Mouse (Mus musculus): ENCODE measurements around the gene Rasa3. TPM values are rescaled to one million over a fixed set of nuclear protein-coding genes. Genes with fewer than 3 reads are reported as not detected.

The Rasa3 gene
- polyA plus RNA-seq, 1 experiment, result 83.2 TPM

DNA sequence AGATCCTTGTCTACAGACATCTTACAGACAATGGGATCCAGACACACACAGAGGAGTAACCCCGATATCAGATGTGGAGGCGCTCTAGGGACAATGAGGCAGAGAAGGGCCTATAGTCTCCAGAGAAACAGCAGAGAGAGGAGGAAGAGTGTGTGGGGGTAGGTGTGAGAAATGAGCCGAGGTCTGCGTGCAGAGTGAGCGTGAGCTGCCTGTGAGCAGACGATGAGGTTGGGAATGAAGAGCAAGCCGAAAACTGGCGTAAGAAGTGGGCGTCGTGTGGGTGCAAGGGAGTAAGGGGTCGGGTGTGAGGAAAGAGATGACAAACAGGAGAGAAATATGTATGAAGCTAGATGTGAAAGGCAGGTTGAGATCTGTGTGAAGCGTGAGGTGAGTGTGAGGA lies 65.7 kb downstream of the Rasa3 start:
- Histone ChIP-seq H3K4me1 (ENCODE audit: control insufficient read depth, insufficient read depth, low read length) (peaks cover 13% of the 10 kb centered on the region), H3K4me3 (ENCODE audit: insufficient read depth, low read length) (no peak overlapping the region), H3K27ac (ENCODE audit: insufficient read depth, low read depth, low read length) (no peak overlapping the region)
- TF ChIP-seq CTCF (IDR thresholded peaks at IDR 0.05; ENCODE audit: low read depth, low read length), result no peak
- TF ChIP-seq POLR2A (IDR thresholded peaks at IDR 0.05; ENCODE audit: borderline replicate concordance, low read depth, low read length), result no peak

DNA sequence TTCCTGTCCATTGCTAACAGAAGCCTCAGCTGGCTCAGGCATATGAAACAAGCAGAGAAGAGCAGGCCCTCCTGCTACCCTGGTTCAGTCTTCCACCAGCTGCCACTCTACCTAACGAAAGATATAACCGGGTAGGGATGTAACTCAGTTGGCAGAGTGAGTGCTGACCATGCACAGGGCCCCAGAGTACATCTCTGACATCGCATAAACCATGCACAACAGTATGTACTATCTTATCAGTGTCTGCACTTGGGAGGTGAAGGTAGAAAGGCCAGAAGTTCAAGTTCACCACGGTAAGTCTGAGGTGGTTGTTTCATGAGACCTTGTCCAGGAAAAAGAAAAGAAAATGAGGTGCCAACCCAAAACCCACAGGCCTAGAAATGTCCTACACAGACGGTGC lies 67.4 kb downstream of the Rasa3 start:
- peaks cover 5% of the 10 kb centered on the region for H3K4me1 ChIP-seq (ENCODE audit: control insufficient read depth, insufficient read depth, low read length)
- no peak overlapping the region for H3K4me3 ChIP-seq (ENCODE audit: insufficient read depth, low read length)
- no peak overlapping the region for H3K27ac ChIP-seq (ENCODE audit: insufficient read depth, low read depth, low read length)
- TF ChIP-seq POLR2A (IDR thresholded peaks at IDR 0.05; ENCODE audit: borderline replicate concordance, low read depth, low read length) (no peak), CTCF (IDR thresholded peaks at IDR 0.05; ENCODE audit: low read depth, low read length) (no peak)

DNA sequence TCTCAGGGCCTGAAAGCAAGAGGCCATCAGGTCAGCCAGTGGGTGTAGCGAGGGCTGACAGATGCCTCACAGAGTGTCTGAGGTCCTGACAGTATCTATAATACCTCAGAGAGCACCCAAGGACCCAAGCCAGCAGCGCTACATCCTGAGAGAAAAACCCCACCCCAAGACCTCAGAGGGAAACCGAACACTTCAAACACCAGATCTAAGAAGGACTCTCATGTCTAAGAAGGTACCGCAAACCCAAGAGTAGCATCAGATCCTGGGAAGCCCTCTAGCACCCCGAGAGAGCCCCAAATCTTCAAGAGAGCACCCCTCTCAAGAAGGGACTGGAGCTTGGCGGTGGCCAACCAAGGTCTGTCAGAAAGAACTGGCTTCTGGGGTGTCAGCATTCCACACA lies 68.5 kb downstream of the Rasa3 start:
- TF ChIP-seq CTCF (IDR thresholded peaks at IDR 0.05; ENCODE audit: low read depth, low read length) (no peak), POLR2A (IDR thresholded peaks at IDR 0.05; ENCODE audit: borderline replicate concordance, low read depth, low read length) (no peak)
- H3K4me3 ChIP-seq (ENCODE audit: insufficient read depth, low read length), result no peak overlapping the region
- H3K4me1 ChIP-seq (ENCODE audit: control insufficient read depth, insufficient read depth, low read length), result no peaks in the 10 kb centered on the region
- no peak overlapping the region for H3K27ac ChIP-seq (ENCODE audit: insufficient read depth, low read depth, low read length)

- TF ChIP-seq CTCF (IDR thresholded peaks at IDR 0.05; ENCODE audit: low read depth, low read length) (no peak), POLR2A (IDR thresholded peaks at IDR 0.05; ENCODE audit: borderline replicate concordance, low read depth, low read length) (no peak)
- Histone ChIP-seq H3K4me3 (ENCODE audit: insufficient read depth, low read length) (no peak overlapping the region), H3K4me1 (ENCODE audit: control insufficient read depth, insufficient read depth, low read length) (peaks cover 13% of the 10 kb centered on the region), H3K27ac (ENCODE audit: insufficient read depth, low read depth, low read length) (no peak overlapping the region)
Observed at GRCm38 (mm10) chr8:13605920-13606480, 71.4 kb downstream of the Rasa3 start.

DNA sequence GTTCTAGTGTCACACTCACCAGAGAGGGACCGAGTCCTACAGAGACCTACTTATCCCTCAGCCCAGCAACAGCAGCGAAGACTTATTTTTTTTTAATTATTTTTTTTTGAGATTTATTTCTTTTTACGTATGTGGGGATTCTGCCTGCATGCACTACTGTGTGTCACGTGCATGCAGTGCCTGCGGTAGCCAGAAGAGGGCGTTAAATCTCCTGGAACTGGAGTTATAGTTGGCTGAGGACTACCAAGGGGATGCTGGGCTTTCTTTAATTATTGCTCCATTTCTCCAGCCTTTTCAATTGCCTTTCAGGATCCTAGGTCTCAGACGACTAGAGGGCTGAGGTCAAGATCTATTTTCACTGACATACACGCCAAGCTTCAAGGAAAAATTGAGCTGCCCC lies 74.8 kb downstream of the Rasa3 start:
- H3K4me1 ChIP-seq (ENCODE audit: control insufficient read depth, insufficient read depth, low read length), result peaks cover 29% of the 10 kb centered on the region

DNA sequence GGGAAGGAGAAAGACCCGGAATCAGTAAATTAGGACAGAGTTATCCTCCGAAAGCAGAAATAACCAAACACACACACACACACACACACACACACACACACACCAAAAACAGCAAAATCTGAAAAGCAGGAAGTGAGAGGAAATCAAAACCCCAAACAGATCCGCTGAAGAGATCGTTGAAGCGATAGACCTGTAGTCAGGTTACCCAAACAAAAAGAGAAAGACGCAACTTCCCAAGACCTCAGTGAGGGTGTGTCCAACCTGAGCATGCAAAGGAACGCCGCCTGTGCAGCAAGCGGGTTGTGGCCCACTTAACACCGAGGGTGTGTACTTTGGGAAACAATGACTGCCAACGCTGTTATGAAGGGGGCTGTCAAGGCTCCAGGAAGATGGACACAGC lies 76.2 kb downstream of the Rasa3 start:
- no peak for TF ChIP-seq CTCF (IDR thresholded peaks at IDR 0.05; ENCODE audit: low read depth, low read length)
- TF ChIP-seq POLR2A (IDR thresholded peaks at IDR 0.05; ENCODE audit: borderline replicate concordance, low read depth, low read length), result no peak
- H3K4me3 ChIP-seq (ENCODE audit: insufficient read depth, low read length), result peak overlapping the region; percentile 17
- peaks cover 29% of the 10 kb centered on the region for H3K4me1 ChIP-seq (ENCODE audit: control insufficient read depth, insufficient read depth, low read length)
- H3K27ac ChIP-seq (ENCODE audit: insufficient read depth, low read depth, low read length), result peak overlapping the region; percentile 66

More for the DNA sequence above, 74.8 kb downstream of the Rasa3 start:
- TF ChIP-seq CTCF (IDR thresholded peaks at IDR 0.05; ENCODE audit: low read depth, low read length), result peak; percentile 66
- TF ChIP-seq POLR2A (IDR thresholded peaks at IDR 0.05; ENCODE audit: borderline replicate concordance, low read depth, low read length), result no peak
- Histone ChIP-seq H3K27ac (ENCODE audit: insufficient read depth, low read depth, low read length) (no peak overlapping the region), H3K4me3 (ENCODE audit: insufficient read depth, low read length) (no peak overlapping the region)

- H3K27ac ChIP-seq (ENCODE audit: insufficient read depth, low read depth, low read length), result peak overlapping the region; percentile 47
- H3K4me3 ChIP-seq (ENCODE audit: insufficient read depth, low read length), result no peak overlapping the region
- H3K4me1 ChIP-seq (ENCODE audit: control insufficient read depth, insufficient read depth, low read length), result peaks cover 30% of the 10 kb centered on the region
Observed at GRCm38 (mm10) chr8:13600716-13601115, 76.7 kb downstream of the Rasa3 start.

DNA sequence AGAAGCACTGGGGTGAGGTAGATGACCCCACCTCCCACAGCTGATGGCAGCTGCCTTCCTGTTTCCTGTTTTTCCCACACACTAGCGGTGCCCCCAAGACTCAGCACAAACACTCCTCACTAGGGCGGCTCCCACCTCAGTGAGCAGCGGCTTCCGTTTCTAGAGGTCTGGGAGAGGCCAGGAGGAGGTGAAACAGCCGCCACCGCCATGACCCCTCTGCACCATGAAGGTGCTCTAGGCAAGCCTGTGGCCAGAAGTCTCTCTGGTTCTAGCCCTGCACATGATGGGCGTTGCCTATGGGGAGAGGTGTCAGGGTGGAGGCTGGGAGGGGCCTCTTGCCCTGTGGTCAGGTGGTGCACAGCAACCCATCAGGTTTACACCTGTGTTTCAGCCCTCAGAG lies 77.2 kb downstream of the Rasa3 start:
- no peak for TF ChIP-seq CTCF (IDR thresholded peaks at IDR 0.05; ENCODE audit: low read depth, low read length)
- no peak for TF ChIP-seq POLR2A (IDR thresholded peaks at IDR 0.05; ENCODE audit: borderline replicate concordance, low read depth, low read length)
- H3K4me1 ChIP-seq (ENCODE audit: control insufficient read depth, insufficient read depth, low read length), result peaks cover 34% of the 10 kb centered on the region
- H3K27ac ChIP-seq (ENCODE audit: insufficient read depth, low read depth, low read length), result peak overlapping the region; percentile 47
- no peak overlapping the region for H3K4me3 ChIP-seq (ENCODE audit: insufficient read depth, low read length)

More at GRCm38 (mm10) chr8:13600716-13601115, 76.7 kb downstream of the Rasa3 start:
- TF ChIP-seq POLR2A (IDR thresholded peaks at IDR 0.05; ENCODE audit: borderline replicate concordance, low read depth, low read length) (no peak), CTCF (IDR thresholded peaks at IDR 0.05; ENCODE audit: low read depth, low read length) (no peak)

GRCm38 (mm10) chr8:13597777-13598176 lies 79.6 kb downstream of the Rasa3 start:
- no peak overlapping the region for H3K4me3 ChIP-seq (ENCODE audit: insufficient read depth, low read length)

GRCm38 (mm10) chr8:13595861-13596260 lies 81.5 kb downstream of the Rasa3 start:
- no peak for TF ChIP-seq CTCF (IDR thresholded peaks at IDR 0.05; ENCODE audit: low read depth, low read length)
- TF ChIP-seq POLR2A (IDR thresholded peaks at IDR 0.05; ENCODE audit: borderline replicate concordance, low read depth, low read length), result no peak
- H3K27ac ChIP-seq (ENCODE audit: insufficient read depth, low read depth, low read length), result peak overlapping the region; percentile 95; the same call in 1 of the 2 replicates
- peaks cover 34% of the 10 kb centered on the region for H3K4me1 ChIP-seq (ENCODE audit: control insufficient read depth, insufficient read depth, low read length)
- no peak overlapping the region for H3K4me3 ChIP-seq (ENCODE audit: insufficient read depth, low read length)

More at GRCm38 (mm10) chr8:13597777-13598176, 79.6 kb downstream of the Rasa3 start:
- Histone ChIP-seq H3K4me1 (ENCODE audit: control insufficient read depth, insufficient read depth, low read length) (peaks cover 47% of the 10 kb centered on the region), H3K27ac (ENCODE audit: insufficient read depth, low read depth, low read length) (no peak overlapping the region)
- TF ChIP-seq CTCF (IDR thresholded peaks at IDR 0.05; ENCODE audit: low read depth, low read length) (no peak), POLR2A (IDR thresholded peaks at IDR 0.05; ENCODE audit: borderline replicate concordance, low read depth, low read length) (no peak)
